Mouse (Mus musculus) heart, embryonic 16.5 days (tissue): Measurements from ENCODE around the gene Tcte2. TPM values are rescaled to one million over a fixed set of nuclear protein-coding genes. Genes with fewer than 3 reads are reported as not detected.
A peak's percentile ranks its signal among the peaks of the same experiment; 100 is the strongest.
"Not testable (repeated sequence)": the region's sequence is repeated elsewhere in the genome, so short reads cannot be mapped to it uniquely, and the experiment has no call there.

Experiments
- ATAC-seq: fragments of 200-750 bp; cut with Nextera tagmentation; replicated peaks from 2 replicates; pipeline ENCODE4 v1.8.0; 2017; ENCODE audit warnings: moderate number of reproducible peaks; ENCODE audit not compliant: insufficient read depth, low FRiP score; ENCODE audit errors: extremely low read depth
- H3K27ac ChIP-seq: fragments of 300-500 bp; sonication (generic); 2 replicates; pipeline ENCODE4 v1.5.1; 2014; ENCODE audit warnings: mild to moderate bottlenecking, low read length, control low read depth, moderate library complexity
- H3K27me3 ChIP-seq: fragments of 300-500 bp; sonication (generic); 2 replicates; pipeline ENCODE4 v1.6.1; 2014; ENCODE audit warnings: low read length, mixed read lengths; ENCODE audit not compliant: control insufficient read depth, insufficient read depth
- H3K36me3 ChIP-seq: fragments of 300-500 bp; sonication (generic); 2 replicates; pipeline ENCODE4 v1.6.1; 2014; ENCODE audit not compliant: control insufficient read depth, insufficient read depth
- H3K4me1 ChIP-seq: fragments of 300-500 bp; sonication (generic); 2 replicates; pipeline ENCODE4 v1.6.1; 2014; ENCODE audit warnings: low read length, mixed read lengths; ENCODE audit not compliant: control insufficient read depth, insufficient read depth
- H3K4me2 ChIP-seq: fragments of 300-500 bp; sonication (generic); 2 replicates; pipeline ENCODE4 v1.6.1; 2014; ENCODE audit warnings: low read depth, mild to moderate bottlenecking, control low read depth, low read length
- H3K4me3 ChIP-seq: fragments of 300-500 bp; sonication (generic); 2 replicates; pipeline ENCODE4 v1.5.1; 2014; ENCODE audit warnings: mild to moderate bottlenecking, control low read depth, low read length
- H3K9ac ChIP-seq: fragments of 300-500 bp; sonication (generic); 2 replicates; pipeline ENCODE4 v1.6.1; 2014; ENCODE audit warnings: low read length, control low read depth
- H3K9me3 ChIP-seq: fragments of 300-500 bp; sonication (generic); replicated peaks from 2 replicates; pipeline ENCODE4 v1.6.1; 2016; ENCODE audit warnings: low read length; ENCODE audit not compliant: control insufficient read depth
- WGBS: fragments of 180-500 bp; shearing (Covaris S2); extraction: QIAGEN DNeasy Blood & Tissue Kit; methylation state at CpG from one replicate; pipeline ENCODE4 v1.1.7; 2014; 5-methylcytosine and 5-hydroxymethylcytosine counted together
- polyA plus RNA-seq: library from polyadenylated mRNA; unstranded; fragments of >200 nt; fragmentation: Nextera tagmentation; extraction: Ambion mirVana; gene quantifications from 2 replicates; pipeline ENCODE4 v1.2.1, GENCODE M21; 2015

The Tcte2 gene
- polyA plus RNA-seq, 1 experiment from 2014 or later = 3.3 TPM

DNA sequence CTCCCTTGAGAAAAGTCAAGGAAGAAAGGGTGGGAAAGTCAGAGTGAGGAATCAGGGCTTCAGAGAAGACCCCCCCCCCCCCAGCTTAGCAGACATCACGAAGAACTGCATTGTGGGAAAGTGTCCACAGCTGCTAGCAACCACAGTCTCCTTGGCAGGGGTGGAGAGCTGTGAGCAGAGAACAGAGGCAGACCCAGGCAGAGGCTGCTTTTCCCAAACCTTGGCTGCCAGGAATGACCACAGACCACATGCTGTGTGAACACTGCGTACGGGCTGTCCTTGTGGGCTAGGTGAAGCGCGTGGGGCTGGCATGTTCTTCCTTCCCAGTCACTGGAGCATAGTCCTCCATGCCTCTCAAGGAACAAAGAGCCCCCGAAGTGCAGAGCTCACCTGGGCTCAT lies 81.9 kb downstream of the Tcte2 start:
- no peaks in the 10 kb centered on the region for H3K27me3 ChIP-seq
- no peak overlapping the region for H3K4me2 ChIP-seq
- no peaks in the 10 kb centered on the region for H3K36me3 ChIP-seq
- H3K27ac ChIP-seq = no peak overlapping the region
- no peaks in the 10 kb centered on the region for H3K9me3 ChIP-seq
- WGBS = 82% methylated on average over 6 of the region's 6 CpGs
- H3K4me3 ChIP-seq = no peak overlapping the region
- H3K9ac ChIP-seq = no peak overlapping the region
- ATAC-seq = no peak
- H3K4me1 ChIP-seq = peaks cover 41% of the 10 kb centered on the region

DNA sequence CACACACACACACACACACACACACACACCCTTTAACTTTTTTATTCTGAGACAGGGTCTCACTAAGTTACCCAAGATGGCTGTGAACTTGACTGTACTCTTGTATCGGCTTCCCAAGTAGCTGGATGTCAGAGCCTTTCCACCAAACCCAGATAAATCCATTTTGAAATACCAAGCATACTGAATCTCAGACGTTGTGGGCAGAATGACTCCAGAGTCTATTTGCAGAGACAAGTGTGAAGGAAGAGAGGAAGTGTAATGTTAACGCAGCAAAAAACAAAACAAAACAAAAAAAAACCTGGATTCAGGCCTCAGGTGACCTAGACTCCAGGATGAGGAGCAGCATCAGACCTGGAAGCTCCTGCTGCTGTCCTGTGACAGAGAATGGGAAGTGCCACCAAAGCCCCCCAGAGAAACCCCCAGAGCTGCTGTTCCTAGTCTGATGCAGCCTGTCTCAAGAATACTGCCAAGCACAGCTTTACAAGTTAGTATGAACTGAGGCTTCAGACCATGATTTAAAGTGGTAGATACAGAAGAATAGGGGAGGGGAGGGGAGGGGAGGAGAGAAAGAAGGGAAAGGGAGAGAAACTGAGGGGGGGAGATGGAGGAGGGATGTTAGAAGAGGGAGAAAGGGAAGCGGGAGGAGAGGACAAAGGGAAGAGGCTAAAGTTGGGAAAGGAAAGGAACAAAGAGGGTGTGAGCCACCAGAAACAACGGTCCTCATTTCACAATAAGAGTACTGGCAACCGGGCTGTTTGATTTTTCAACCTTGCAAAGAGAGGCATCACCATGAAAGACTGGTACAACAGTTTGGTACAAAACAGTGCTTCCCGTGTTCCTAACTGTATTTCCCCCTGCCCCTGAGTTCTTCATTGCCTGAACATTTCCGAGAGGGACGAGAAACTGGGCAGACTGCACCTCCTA lies 84.1 kb downstream of the Tcte2 start:
- Histone ChIP-seq H3K9me3 (no peaks in the 10 kb centered on the region), H3K4me2 (peak overlapping the region; percentile 49), H3K9ac (peak overlapping the region; percentile 58), H3K4me3 (peak overlapping the region; percentile 19; the same call in 1 of the 2 replicates), H3K27ac (peak overlapping the region; percentile 85), H3K4me1 (peaks cover 30% of the 10 kb centered on the region), H3K27me3 (no peaks in the 10 kb centered on the region), H3K36me3 (no peaks in the 10 kb centered on the region)
- 26% methylated on average over 9 of the region's 9 CpGs for WGBS
- ATAC-seq = no peak

DNA sequence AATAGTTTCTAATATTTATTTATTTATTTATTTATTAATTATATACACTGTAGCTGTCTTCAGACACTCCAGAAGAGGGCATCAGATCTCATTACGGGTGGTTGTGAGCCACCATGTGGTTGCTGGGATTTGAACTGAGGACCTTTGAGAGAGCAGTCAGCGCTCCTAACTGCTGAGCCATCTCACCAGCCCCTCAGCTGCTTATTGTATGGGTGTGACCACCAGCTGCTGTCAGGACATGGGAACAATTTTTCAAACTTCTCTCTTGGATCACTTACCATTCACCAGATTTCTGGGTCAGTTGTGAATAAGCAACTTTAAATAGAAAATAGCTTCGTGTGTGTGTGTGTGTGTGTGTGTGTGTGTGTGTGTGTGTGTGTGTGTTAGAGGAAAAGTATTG lies 85.5 kb downstream of the Tcte2 start:
- peaks cover 23% of the 10 kb centered on the region for H3K4me1 ChIP-seq
- not testable (repeated sequence) for ATAC-seq, H3K27ac ChIP-seq, H3K4me3 ChIP-seq, H3K4me2 ChIP-seq, H3K36me3 ChIP-seq, H3K27me3 ChIP-seq, H3K9me3 ChIP-seq, H3K9ac ChIP-seq
- 85% methylated on average over 3 of the region's 3 CpGs for WGBS

GRCm38 (mm10) chr17:13675630-13676029 lies 86.0 kb downstream of the Tcte2 start:
- H3K27me3 ChIP-seq = no peaks in the 10 kb centered on the region
- no peaks in the 10 kb centered on the region for H3K36me3 ChIP-seq
- WGBS = 76% methylated on average over 4 of the region's 4 CpGs
- H3K4me1 ChIP-seq = peaks cover 22% of the 10 kb centered on the region
- no peak overlapping the region for H3K9ac ChIP-seq
- no peaks in the 10 kb centered on the region for H3K9me3 ChIP-seq
- no peak for ATAC-seq
- peak overlapping the region; percentile 34; the same call in 1 of the 2 replicates for H3K27ac ChIP-seq
- H3K4me3 ChIP-seq = no peak overlapping the region
- H3K4me2 ChIP-seq = no peak overlapping the region

GRCm38 (mm10) chr17:13674695-13675306 lies 86.8 kb downstream of the Tcte2 start:
- no peak overlapping the region for H3K9ac ChIP-seq
- H3K4me1 ChIP-seq = peaks cover 19% of the 10 kb centered on the region
- no peak overlapping the region for H3K27ac ChIP-seq
- H3K4me2 ChIP-seq = no peak overlapping the region
- peak; percentile 42; the same call in 1 of the 2 replicates for ATAC-seq
- no peaks in the 10 kb centered on the region for H3K27me3 ChIP-seq
- no peaks in the 10 kb centered on the region for H3K36me3 ChIP-seq
- H3K4me3 ChIP-seq = no peak overlapping the region
- no peaks in the 10 kb centered on the region for H3K9me3 ChIP-seq
- WGBS = 63% methylated on average over 6 of the region's 6 CpGs

DNA sequence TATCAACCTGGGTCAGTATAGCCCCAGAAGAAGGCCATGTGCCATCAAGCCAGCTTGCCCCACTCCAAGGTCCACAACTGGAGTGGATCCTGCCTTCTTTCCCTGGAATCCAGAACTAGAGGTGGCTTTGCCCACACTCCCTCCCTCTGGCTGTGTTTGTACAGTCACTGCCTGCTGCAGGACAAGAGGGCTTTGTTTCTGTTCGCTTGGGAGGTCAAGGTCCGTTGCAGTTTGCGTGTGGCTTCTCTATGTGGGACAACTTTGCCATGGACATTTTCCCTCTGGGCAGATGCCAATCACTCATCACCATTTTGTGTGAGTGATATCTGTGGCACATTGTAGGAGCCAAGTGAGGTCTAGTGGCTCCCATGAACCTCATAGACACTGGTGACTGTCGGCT lies 89.9 kb downstream of the Tcte2 start:
- no peak for ATAC-seq
- no peak overlapping the region for H3K9ac ChIP-seq
- H3K4me3 ChIP-seq = no peak overlapping the region
- H3K27ac ChIP-seq = no peak overlapping the region
- H3K4me1 ChIP-seq = peaks cover 30% of the 10 kb centered on the region
- 49% methylated on average over 4 of the region's 4 CpGs for WGBS
- H3K9me3 ChIP-seq = no peaks in the 10 kb centered on the region
- H3K36me3 ChIP-seq = no peaks in the 10 kb centered on the region
- no peaks in the 10 kb centered on the region for H3K27me3 ChIP-seq
- H3K4me2 ChIP-seq = no peak overlapping the region

DNA sequence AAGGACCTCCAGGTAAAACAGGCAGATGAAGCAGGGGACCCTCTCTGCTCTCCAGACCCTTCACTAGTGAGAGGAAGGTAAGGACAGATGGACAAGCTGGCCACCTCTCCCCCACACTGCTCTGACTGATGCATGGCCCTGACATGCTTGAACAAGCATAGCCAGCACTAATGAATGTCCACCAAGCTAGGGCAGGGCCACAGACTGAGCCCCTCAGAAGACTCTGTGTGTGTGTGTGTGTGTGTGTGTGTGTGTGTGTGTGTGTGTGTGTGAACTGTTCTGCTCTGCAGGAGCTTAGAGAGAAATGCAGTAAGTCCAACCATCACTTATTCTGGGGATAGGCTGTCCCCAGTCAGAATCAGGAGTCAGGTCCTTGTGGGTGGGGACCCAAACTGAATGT lies 91.4 kb downstream of the Tcte2 start:
- Histone ChIP-seq H3K36me3 (no peaks in the 10 kb centered on the region), H3K4me2 (no peak overlapping the region), H3K9ac (no peak overlapping the region), H3K27me3 (no peaks in the 10 kb centered on the region), H3K4me3 (no peak overlapping the region), H3K4me1 (peaks cover 28% of the 10 kb centered on the region), H3K27ac (no peak overlapping the region), H3K9me3 (no peaks in the 10 kb centered on the region)
- ATAC-seq = no peak

- H3K27me3 ChIP-seq = no peaks in the 10 kb centered on the region
- H3K4me2 ChIP-seq = peak overlapping the region; percentile 56
- H3K27ac ChIP-seq = no peak overlapping the region
- H3K4me1 ChIP-seq = peaks cover 28% of the 10 kb centered on the region
- WGBS = 25% methylated on average over 8 of the region's 8 CpGs
- no peak overlapping the region for H3K9ac ChIP-seq
- H3K4me3 ChIP-seq = no peak overlapping the region
- no peaks in the 10 kb centered on the region for H3K9me3 ChIP-seq
- H3K36me3 ChIP-seq = no peaks in the 10 kb centered on the region
- no peak for ATAC-seq
These were observed 92.4 kb downstream of the Tcte2 start for GRCm38 (mm10) chr17:13669206-13669605.
